Mouse (Mus musculus): Measurements from ENCODE around the gene Dnajb12. TPM values are rescaled to one million over a fixed set of nuclear protein-coding genes. Genes with fewer than 3 reads are reported as not detected.

Dnajb12 gene
- polyA plus RNA-seq, 1 experiment from 2014 or later = 30.2 TPM

GRCm38 (mm10) chr10:59947296-59948073 lies 68.1 kb downstream of the Dnajb12 start:
- ATAC-seq (replicated peaks; ENCODE audit: low FRiP score) = no peak
- Histone ChIP-seq H3K9ac (no peak overlapping the region), H3K9me3 (replicated peaks) (no peaks in the 10 kb centered on the region), H3K36me3 (no peaks in the 10 kb centered on the region; the same call in 1 of the 2 replicates), H3K4me1 (peaks cover 51% of the 10 kb centered on the region), H3K4me3 (replicated peaks) (no peak overlapping the region), H3K4me2 (no peak overlapping the region), H3K27me3 (no peaks in the 10 kb centered on the region), H3K27ac (peak overlapping the region; percentile 6; the same call in 1 of the 2 replicates)
- WGBS = 58% methylated on average over 7 of the region's 7 CpGs

- 36% methylated on average over 6 of the region's 6 CpGs for WGBS
- ATAC-seq (replicated peaks; ENCODE audit: low FRiP score) = no peak
- no peaks in the 10 kb centered on the region for H3K9me3 ChIP-seq (replicated peaks)
- no peak overlapping the region for H3K9ac ChIP-seq
- H3K36me3 ChIP-seq = no peaks in the 10 kb centered on the region; the same call in 1 of the 2 replicates
- H3K27ac ChIP-seq = peak overlapping the region; percentile 6
- peak overlapping the region; percentile 90; the same call in 1 of the 2 replicates for H3K4me2 ChIP-seq
- H3K27me3 ChIP-seq = no peaks in the 10 kb centered on the region
- H3K4me3 ChIP-seq (replicated peaks) = no peak overlapping the region
- peaks cover 50% of the 10 kb centered on the region for H3K4me1 ChIP-seq
Measured at GRCm38 (mm10) chr10:59948363-59949254, 69.3 kb downstream of the Dnajb12 start.

Other genes starting within 250 kb of the Dnajb12 start
- 78.1 and 83.8 TPM in 2 replicates for gene Micu1, start 177.1 kb upstream of the Dnajb12 start, polyA plus RNA-seq (2015; fragmentation: Nextera tagmentation; extraction: Ambion mirVana)
- 31.0 and 36.3 TPM in 2 replicates for gene Ddit4, start 72.3 kb downstream of the Dnajb12 start, polyA plus RNA-seq (2015; fragmentation: Nextera tagmentation; extraction: Ambion mirVana)
- 48.7 and 50.6 TPM in 2 replicates for gene Ascc1, start 123.2 kb downstream of the Dnajb12 start, polyA plus RNA-seq (2015; fragmentation: Nextera tagmentation; extraction: Ambion mirVana)
- 102 and 107 TPM in 2 replicates for gene Anapc16, start 123.6 kb downstream of the Dnajb12 start, polyA plus RNA-seq (2015; fragmentation: Nextera tagmentation; extraction: Ambion mirVana)
- gene Spock2, start 226.7 kb downstream of the Dnajb12 start, polyA plus RNA-seq (2015; fragmentation: Nextera tagmentation; extraction: Ambion mirVana) = 49.4 and 52.8 TPM in 2 replicates